Mouse (Mus musculus) ovary, postnatal 36 days (tissue): ENCODE measurements at regions not wholly inside any gene's neighbourhood (a gene's known extent, or its start where the extent isn't known, plus 50 kb on each side); places are given as distances from the start of the nearest gene placed in this dataset.

Experiments
- DNase-seq: peaks from one replicate; pipeline ENCODE4 v3.0.0; 2022; ENCODE audit warnings: low spot score, mixed read lengths

DNA sequence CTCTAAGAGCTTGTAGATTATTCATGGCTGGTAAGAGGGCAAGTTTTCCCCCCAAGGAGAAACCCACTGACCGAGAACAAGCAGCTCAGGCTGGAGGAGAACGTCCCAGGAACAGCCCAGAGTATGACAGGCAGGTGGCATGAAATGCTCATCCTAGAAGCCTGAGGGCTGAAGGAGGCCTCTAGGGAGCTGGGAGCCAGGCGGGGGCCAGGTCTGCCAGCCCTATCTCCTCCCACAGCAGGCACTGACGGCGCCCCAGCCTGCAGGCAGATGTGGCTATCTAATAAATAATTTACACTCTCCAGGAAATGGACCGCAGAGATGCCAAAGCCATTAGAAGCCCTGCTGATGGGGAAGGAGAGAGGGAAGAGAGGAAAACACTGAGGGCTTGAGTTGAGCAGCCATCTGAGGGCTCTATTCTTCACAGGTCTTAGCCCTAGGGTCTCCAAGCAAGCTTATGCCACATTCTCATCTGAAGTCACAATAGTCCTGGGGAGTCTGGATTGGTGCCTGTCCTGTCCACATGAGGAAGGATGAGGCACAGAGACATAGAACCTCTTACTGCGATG lies 176.1 kb downstream of the Mycn start:
- no peak for DNase-seq

DNA sequence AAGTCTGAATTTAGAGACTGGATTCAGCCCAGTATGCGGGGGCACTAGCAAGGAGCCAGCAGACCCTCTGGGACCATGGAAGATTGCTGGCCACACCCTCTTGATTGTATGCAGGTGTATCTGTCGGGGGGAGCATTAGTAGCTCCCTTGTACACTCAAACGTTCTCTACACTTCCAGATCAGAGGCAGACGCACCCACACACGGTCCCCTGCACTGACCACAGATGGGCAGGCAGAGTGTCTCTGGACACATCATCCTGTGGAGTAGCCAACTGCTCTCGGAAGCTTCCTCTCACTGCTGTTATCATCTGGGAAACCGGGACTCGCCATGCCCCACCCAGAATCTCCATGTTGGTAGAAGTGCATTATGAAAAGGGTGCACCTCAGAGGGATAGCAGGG lies 176.7 kb downstream of the Mycn start:
- no peak for DNase-seq

DNA sequence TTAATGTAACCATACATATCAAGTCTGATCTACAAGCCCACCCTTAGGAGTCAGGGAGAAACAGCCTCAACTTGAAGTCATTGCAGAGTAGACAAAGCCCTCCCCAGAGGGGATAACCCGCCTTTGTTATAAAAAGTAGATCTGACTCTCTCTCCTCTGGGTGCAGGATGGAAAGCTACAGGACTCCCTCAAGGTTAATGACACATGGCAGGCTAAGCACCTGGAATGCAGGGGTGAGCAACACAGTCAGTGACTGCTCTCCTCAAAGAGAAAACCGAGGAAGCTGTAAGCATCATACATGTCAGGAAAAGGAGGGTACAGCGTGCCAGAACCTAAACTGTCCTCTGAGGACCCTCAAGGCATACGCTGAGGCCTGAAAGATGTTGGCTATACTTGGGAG lies 177.1 kb downstream of the Mycn start:
- no peak for DNase-seq

DNA sequence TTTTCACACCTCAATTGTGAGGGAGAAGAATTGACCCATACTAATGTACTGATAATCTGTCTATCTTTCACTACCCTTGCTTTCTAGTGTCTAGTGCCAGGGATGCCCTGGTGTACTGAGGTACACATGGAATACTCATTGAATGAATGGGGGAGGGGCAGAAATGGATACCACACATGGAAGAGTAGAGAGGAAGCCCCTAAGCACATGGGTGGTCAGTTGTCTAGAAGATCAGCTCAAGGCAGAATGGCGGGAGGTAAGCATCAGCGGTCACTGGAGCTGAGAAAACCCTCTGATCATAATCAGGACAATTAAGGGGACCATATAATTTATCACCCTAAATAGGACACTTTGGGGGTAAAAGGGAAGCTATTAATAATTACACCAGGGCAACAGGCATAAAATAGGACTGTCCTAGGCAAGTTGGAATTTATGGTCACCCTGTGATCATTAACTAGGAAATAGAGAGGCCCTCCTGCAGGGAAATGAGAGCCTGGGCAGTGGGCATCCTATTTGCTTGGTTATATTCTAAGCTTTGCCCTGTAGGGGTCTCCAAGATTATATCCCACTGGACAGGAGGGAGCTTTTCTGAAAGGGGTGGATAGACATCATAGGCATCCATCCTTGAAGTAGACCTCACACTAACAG lies 185.3 kb downstream of the Mycn start:
- no peak for DNase-seq

DNA sequence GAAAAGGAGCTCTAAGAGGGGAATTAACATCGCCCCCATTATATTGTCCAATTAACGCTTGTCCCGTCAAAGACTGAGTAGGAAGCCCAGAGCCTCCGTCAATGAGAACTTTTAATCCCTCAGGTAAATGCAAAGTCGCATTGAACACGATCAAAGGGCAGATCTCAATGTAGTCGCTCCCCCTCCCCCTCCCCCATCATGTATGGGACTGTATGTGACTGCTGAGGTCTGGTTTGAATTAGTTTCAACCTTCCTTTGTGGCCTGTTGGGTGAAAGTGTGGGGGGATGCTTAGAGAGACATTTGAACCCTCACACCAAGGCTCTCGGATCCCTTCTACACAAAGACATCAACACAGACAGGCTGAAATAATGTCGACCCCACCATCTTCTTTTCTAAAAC lies 187.9 kb downstream of the Mycn start:
- no peak for DNase-seq

DNA sequence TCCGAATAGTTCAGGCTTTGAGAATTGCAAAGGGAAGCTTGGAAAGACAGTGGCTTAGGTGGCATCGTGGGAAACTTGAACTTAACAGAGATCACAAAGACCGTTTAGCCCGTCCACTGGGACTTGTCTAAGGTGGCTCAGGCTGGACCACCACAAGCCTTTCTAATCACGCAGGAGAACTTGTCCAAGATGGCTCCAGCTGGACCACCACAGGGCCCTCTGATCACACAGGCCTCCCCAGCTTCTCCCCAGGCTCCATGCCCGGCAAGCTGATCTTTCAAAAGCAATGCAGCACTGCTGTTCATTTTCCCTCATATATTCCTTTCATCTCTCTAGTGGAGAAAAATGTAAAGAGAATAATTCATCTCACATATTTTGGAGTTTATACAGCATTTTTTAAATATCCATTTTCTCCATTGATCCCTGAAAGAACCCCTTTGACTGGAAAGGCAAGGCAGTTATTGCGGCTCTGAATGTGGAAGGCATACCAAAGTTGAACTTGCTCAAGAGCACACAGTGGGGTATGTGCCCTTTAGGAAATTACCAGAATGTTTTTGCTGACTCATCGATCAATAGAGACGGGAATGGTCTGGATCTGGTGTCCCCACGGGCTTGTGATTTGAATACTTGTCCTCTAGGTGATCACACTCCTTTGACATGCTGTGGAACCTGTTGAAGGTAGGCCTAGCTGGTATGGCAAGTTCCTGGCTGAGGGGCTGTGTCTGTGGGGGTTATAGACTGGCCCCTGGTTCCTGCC lies 189.9 kb downstream of the Mycn start:
- DNase-seq, result no peak

DNA sequence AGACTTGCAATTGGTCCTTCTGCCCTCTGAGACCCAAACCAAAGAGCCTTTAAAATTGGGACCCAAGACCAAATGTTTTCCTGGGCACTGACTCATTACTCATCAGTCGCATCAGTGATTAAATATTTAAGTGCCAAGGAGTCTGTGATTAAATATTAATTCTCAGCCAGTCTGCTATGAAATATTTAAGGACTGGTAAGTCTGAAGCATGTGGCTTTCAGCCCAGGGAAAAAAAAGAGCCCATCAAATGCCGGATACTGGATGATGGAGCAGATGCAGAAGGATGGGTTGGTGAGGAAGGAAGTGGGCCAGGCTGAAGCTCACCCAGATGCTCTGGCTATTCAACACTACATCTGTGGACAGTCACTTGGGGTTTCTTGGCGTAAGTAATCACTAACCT lies 192.0 kb downstream of the Mycn start:
- no peak for DNase-seq

DNA sequence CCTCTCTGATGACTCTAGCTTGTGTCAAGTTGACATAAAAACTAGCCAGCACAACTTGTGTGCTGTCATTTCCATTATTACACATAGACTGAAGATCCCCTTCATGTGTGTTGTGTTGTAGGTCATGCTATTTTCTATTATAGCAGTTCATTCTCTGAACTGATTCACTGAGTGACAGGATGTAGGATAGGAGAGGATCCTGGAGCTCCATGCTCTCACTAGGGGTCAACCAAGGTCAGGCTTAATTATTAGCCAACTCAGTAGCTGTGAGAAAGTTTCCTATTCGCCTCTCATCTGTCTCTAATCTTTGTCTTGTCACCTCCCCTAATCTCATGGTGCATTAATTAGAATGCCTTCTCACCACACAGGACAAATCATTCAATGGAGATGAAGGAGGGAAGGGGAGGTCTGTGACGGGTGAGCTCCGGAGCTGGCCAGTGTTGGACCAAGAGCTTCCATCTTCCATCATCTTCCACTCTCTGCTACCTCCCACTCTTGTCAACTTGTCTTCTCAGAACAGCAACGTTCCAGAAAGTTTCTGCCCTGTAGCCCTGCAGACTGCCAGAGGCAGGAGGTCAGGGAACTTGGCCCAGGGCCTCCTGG lies 194.8 kb downstream of the Mycn start:
- no peak for DNase-seq

DNA sequence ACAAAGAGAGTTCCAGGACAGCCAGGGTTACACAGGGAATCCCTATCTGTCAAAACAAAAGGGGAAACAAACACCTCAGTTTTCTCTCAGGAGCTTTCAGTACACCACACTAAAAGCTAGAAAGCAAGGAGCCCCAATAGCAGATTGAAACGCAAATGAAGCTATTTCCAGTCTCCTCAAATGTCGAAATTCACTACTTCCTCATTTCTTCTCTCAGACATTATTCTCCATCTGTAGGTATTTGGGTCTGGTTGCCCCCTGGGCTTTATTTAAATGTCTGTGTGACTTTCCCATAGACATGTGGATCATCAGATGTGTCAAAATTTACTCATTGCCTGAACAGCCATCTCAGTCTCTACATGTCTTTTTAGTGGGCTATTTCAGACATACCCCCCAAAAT lies 197.2 kb downstream of the Mycn start:
- no peak for DNase-seq

DNA sequence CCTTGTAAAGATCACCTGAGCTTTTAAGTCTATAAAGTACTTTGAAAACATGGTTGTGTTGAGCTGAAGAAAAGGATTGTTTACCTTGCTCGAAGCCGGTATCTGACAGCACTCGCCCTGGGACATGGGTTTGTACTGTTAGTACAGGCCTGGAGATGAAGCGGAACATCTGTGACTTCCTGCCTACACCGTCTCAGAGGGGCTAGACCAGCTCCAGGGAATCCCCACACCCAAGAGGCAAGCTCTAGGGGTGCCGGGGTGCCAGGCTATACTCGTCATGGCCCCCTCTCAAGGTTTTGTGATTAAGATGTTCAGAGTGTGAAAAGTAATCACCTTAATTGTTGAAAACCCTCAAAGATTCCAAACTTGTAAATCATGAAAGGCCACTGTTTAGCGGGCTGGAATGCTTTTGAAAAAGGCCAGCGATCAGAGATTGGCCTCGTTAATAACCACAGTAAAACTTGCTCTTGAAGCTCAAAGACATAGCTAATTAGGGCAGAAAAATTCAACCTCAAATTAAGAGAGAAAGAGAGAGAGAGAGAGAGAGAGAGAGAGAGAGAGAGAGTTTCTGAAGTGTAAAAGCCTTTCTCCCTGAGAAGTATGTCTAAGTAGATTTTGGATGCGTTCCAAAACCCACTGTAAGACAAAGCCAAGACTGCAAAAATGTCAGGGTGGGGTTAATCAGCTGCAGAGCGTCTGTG lies 202.9 kb downstream of the Mycn start:
- no peak for DNase-seq

DNA sequence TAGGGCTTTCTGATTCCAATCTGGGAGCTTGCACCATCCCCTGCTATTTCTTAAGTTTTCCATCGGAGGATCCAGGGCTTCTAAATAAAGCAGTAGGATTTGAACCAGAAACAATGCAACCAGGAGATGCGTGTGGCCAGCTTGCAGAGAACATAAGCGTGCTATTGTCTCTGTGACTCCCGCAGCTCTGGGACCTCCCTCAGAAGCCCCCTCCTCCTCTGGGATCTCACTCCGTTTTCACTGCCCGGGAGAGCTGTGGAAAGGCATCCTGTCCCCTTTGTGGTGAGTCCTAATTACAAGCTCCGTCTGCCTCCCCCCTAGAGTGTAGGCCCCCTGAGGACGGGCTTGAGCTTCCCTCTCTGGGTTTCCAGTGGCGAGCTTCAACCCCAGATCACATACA lies 215.9 kb downstream of the Mycn start:
- DNase-seq, result no peak

DNA sequence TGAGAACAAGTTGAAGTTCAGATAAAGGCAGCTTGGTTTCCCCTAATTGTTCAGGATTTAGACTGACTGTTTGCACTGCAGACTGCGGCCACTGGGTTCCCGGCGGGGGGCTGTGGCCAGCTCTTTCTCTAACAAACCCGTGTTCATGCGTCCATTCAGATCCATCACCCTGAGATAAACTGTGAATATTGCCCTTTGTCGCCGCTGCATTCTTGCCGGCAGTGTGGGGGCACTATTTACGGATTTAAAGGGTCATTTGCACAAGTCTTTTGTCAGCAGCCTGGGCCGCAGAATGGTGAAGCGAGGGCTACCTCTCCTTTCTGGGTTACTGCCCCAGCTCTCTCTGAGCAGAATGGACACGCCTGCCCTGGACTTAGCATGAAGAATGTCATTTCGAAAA lies 216.6 kb downstream of the Mycn start:
- DNase-seq, result no peak

DNA sequence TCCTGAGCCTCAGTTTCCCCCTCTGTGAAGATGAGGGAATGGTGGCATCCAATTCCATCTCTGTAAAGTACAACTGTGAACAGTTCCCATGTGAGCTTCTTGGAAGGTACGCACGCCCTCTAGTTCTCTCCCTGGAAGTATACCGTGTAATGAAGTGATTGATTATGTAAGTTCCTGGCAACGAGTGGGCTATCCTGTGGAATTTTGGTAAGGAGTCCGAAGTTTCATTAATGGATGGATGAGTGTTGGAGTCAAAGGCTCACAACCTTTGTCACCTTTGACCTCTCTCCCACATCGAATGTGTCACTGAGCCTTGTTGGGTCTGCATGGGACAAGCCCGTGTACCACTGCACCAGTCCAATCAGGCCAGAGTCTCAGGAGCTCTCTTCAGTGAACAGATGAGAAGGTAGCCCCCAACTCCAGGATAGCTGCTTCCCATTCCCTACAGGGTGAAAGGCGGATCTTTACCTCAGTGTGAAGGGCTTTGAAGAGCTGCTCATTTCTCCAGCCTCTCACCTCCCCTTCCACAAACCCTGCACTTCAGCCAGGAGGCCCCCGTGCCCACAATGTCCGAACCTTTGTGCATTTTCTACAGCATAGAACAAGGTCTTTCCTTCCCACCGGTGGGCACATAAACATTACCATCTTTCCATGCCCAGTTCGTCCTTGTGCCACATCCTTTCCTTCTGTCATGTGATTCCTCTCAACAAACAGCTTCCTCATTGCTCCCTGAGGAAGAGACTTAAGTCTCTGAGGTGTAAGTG lies 217.8 kb downstream of the Mycn start:
- no peak for DNase-seq

DNA sequence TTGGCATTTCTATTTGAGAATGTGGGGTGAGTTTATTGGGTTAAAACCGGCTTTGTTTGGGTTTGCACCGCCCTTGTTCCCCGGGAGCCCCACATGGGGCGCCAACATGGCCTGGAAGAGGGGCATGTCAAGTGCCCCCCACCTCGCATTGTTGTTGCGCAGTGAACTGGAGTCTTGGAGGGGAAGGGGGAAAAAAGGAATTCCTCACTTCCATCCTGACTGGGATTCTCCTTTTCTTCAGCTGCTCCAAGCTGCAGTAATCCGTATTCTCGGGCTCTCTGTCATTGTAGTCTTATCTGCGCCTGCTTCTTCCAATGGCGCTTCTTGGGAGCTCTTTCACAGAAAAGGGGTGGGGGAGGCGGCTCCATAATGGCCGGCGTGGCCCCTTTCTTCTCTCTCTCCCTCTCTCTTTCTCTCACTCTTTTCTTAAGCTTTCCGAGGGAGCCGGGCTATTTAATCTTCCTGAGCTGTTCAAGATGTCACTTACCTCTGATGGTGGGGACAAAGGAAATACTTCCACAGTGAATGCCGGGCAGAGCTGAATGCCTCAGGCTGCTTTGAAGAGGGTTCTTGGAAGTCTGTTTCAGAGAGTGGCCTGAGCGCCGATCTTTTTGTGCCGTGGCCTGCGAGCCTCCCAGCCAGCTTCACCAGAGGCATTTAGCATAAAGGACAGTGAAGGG lies 218.6 kb downstream of the Mycn start:
- no peak for DNase-seq

DNA sequence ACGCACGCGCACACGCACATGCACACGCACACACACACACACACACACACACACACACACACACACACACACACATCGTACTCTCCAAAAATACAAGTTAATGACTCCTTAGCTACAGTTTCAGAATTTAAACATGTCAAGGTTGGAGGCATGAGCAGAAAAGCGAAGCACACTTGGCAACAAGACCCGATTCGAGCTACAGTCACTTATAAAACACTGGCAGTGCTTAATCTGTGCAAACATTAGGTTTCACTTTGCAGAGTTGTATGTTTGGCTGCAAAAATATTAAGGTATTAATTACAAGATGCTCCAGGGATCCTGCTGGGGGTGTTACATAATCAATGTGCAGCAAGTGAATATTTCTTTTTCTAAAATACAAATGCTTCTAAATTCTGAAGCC lies 225.0 kb downstream of the Mycn start:
- no peak for DNase-seq

DNA sequence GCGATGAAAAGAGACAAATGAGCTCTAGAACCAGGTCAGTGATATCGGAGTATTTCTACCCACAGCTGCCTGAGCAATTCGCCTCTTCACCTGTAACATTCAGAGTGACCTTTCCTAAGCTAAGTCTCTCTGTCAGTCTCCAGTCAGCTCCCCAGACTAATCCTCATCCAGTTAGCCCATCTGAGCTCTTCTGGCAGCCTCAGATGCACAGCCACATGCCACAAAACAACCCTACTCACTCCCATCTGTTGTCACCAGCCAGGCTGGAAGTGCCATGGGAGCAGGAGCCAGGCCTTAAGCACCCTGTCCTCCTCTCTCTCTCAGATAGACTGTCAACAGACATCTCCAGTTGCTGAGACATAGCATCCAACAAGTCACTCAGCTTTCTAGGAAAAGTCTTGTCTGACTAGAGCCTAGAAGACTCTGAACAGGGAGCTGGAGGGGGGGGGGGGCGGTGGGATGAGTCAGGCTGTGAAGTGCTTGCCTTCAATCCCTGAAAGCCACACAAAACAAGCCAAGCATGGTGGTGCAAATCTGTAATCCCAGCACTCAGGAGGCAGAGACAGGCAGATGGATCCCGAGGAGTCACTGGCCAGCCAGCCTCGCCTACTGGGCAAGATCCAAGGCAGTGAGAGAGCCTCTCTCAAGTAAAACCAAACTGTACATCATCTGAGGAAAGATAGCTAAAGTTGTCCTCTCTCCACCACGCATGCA lies 225.6 kb downstream of the Mycn start:
- DNase-seq, result no peak

DNA sequence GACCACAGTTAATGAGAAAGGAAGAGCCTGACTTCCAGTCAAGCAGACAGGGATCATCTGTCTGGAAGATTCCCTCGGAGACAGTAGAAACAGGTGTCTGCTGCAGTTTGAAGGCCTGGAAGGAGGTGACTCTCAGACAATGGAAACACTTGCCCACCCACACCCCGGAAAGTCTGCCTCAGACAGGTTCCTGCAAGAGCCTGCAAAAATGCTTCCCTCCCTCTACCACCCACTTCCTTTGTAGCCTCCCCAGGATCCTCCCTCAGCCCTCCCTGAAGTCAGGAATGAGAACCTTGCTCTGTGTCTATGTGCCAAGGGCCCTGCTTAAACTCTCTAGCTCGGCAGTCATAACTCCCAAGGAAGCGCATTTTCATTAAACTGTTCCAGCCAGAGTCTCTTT lies 226.2 kb downstream of the Mycn start:
- no peak for DNase-seq

DNA sequence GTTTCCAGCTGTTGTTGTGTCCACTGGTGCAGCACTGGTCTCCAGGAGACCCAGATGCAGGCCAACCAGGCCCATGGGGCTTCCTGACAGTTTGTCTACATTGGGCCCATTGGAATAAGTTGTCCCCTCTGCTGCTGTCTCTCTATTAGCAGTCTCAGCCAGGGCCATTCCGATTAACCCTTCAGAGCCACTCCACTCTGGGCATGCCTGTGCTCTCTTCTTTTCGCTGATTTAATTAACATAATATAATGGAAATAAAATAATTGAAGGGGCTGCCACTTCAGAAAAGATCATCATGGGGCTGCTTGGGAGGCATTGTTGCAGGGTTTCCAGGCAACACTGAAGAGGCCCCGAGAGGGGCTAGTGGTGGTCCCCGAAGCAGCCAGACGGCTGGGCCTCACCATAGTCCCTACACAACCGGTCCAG lies 231.5 kb downstream of the Mycn start:
- DNase-seq, result no peak

DNA sequence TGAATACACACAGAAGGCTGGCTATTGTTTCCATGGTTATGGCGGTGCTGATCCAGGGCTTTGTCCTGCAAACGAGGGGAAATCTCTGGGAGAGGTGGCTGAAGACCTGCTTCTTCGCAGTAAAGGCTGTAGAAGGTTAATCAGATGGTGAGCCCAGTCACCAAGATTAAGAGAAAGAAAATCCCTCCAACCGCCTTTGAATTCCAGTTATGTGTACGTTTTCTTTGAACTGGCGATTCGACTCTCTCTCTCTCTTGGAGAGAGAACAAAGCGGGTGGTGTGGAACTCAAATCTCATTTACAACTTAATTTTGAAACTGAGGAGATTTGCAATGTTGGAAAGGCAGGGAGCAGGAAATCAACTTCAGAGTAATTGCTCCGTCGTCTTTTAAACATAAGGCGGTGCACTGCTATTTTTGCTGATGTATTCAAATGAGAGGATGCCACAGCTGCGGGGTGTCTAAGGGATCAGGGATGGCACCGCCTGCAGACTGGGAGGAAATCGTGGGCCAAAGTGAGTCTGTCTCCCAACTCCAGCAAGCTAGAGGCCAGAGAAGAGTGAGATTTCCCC lies 232.7 kb downstream of the Mycn start:
- DNase-seq, result no peak

DNA sequence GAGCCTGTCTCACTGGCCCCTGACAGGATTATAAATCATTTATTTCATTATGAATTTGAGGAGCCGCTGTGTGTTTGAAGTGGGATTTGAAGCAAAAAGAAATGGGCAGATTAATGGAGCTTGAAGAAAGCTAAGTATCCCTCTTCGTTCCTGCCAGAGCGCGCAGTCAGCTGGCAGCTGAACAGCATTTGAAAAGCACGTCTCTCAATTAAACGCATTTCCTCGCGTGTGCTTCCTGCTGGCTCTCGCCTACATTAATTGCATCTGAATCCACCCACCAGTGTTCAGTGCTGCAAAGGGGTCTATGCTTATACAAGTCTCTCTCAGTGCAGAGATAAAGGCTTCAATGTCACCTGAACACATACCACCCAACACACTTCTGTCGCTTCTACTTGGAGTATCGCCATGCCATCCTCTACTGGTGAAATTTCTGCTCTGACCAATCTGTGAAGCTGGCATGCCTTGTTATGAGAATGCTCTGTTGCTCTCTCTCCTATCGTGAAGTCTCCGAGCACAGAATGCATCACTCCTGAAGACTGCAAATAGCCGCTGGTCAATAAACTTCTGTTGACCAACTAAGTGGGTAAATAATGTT lies 235.3 kb downstream of the Mycn start:
- no peak for DNase-seq
